In genomic region chr19:37337752-37338151, GRCm38 (mm10) we compare ENCODE assay signal across 8 mouse cellular contexts. TPM values are rescaled to one million over a fixed set of nuclear protein-coding genes. Genes with fewer than 3 reads are reported as not detected.
DNase-seq lines count a peak whose midpoint lies in the region; ATAC-seq and TF ChIP-seq lines count a peak whose summit lies in the region.

TSS of gene Ide (minus strand) at chr19:37337852.

- H3K4me3 ChIP-seq in lung, postnatal 0 days (ENCODE audit: low read depth, low read length) = no peak within 1 kb of the TSS
- no peak within 1 kb of the TSS for H3K4me3 ChIP-seq in embryonic facial prominence, embryonic 14.5 days (ENCODE audit: low read depth, low read length)
- H3K4me3 ChIP-seq in heart, embryonic 16.5 days (ENCODE audit: low read length) = no peak within 1 kb of the TSS
- no peak within 1 kb of the TSS for H3K4me3 ChIP-seq in neural tube, embryonic 13.5 days

- H3K27ac ChIP-seq in lung, postnatal 0 days (ENCODE audit: low read length) = no peak within 1 kb of the TSS
- no peak within 1 kb of the TSS for H3K27ac ChIP-seq in embryonic facial prominence, embryonic 14.5 days (replicated peaks; ENCODE audit: low read depth, low read length)
- no peak within 1 kb of the TSS for H3K27ac ChIP-seq in heart, embryonic 16.5 days (ENCODE audit: low read length)
- no peak within 1 kb of the TSS for H3K27ac ChIP-seq in neural tube, embryonic 13.5 days (replicated peaks)

- no peaks in the 10 kb centered on the region for H3K36me3 ChIP-seq in lung, postnatal 0 days (ENCODE audit: insufficient read depth, low read length)
- no peaks in the 10 kb centered on the region for H3K36me3 ChIP-seq in embryonic facial prominence, embryonic 14.5 days (ENCODE audit: control insufficient read depth, insufficient read depth, low read length)
- no peaks in the 10 kb centered on the region for H3K36me3 ChIP-seq in heart, embryonic 16.5 days (ENCODE audit: control insufficient read depth, insufficient read depth)
- H3K36me3 ChIP-seq in neural tube, embryonic 13.5 days = no peaks in the 10 kb centered on the region

- no peak within 1 kb of the TSS for H3K4me2 ChIP-seq in lung, postnatal 0 days (replicated peaks; ENCODE audit: low read depth, low read length)
- no peak within 1 kb of the TSS for H3K4me2 ChIP-seq in embryonic facial prominence, embryonic 14.5 days (ENCODE audit: low read depth, low read length)
- H3K4me2 ChIP-seq in heart, embryonic 16.5 days (ENCODE audit: low read depth, low read length) = no peak within 1 kb of the TSS
- no peak within 1 kb of the TSS for H3K4me2 ChIP-seq in neural tube, embryonic 13.5 days

- no peak for ATAC-seq in lung, postnatal 0 days
- ATAC-seq in embryonic facial prominence, embryonic 14.5 days (ENCODE audit: low read depth) = no peak
- no peak for ATAC-seq in heart, embryonic 16.5 days (replicated peaks; ENCODE audit: extremely low read depth, insufficient read depth, low FRiP score)
- no peak for ATAC-seq in neural tube, embryonic 13.5 days (ENCODE audit: low read depth)

- TF ChIP-seq EP300 in lung, postnatal 0 days (IDR thresholded peaks at IDR 0.05) = no peak

- no peak for TF ChIP-seq CTCF in lung, postnatal 0 days (IDR thresholded peaks at IDR 0.05)

- no peak within 1 kb of the TSS for H3K9ac ChIP-seq in lung, postnatal 0 days (replicated peaks; ENCODE audit: low read depth)
- H3K9ac ChIP-seq in embryonic facial prominence, embryonic 14.5 days (ENCODE audit: low read depth, low read length) = no peak within 1 kb of the TSS
- H3K9ac ChIP-seq in heart, embryonic 16.5 days (ENCODE audit: low read length) = no peak within 1 kb of the TSS
- H3K9ac ChIP-seq in neural tube, embryonic 13.5 days = no peak within 1 kb of the TSS

- WGBS in lung, postnatal 0 days = 67% methylated on average over 4 of the region's 4 CpGs
- WGBS in embryonic facial prominence, embryonic 14.5 days = 65% methylated on average over 4 of the region's 4 CpGs
- 59% methylated on average over 4 of the region's 4 CpGs for WGBS in heart, embryonic 16.5 days
- 81% methylated on average over 4 of the region's 4 CpGs for WGBS in neural tube, embryonic 13.5 days

- no peak for DNase-seq in lung, postnatal 0 days (ENCODE audit: low spot score)
- no peak for DNase-seq in lung, postnatal 14 days
- DNase-seq in embryonic facial prominence, embryonic 14.5 days (ENCODE audit: low spot score) = no peak
- no peak for DNase-seq in left cerebral cortex, postnatal 36 days (ENCODE audit: low spot score in 2 of 2)
- no peak for DNase-seq in T-cell, adult 2 months (ENCODE audit: low spot score)
- no peak for DNase-seq in embryo, embryonic 10 days (ENCODE audit: low spot score)

- H3K27me3 ChIP-seq in lung, postnatal 0 days (replicated peaks; ENCODE audit: insufficient read depth, low read length) = no peaks in the 10 kb centered on the region
- no peaks in the 10 kb centered on the region for H3K27me3 ChIP-seq in embryonic facial prominence, embryonic 14.5 days (replicated peaks; ENCODE audit: control insufficient read depth, insufficient read depth, low read length)
- no peaks in the 10 kb centered on the region for H3K27me3 ChIP-seq in heart, embryonic 16.5 days (ENCODE audit: control insufficient read depth, insufficient read depth, low read length)
- H3K27me3 ChIP-seq in neural tube, embryonic 13.5 days = no peaks in the 10 kb centered on the region

- intact Hi-C loops in left cerebral cortex, postnatal 36 days (cut with DNase I) = no loop called here

- no peaks in the 10 kb centered on the region for H3K4me1 ChIP-seq in lung, postnatal 0 days (ENCODE audit: insufficient read depth, low read depth, low read length)
- H3K4me1 ChIP-seq in embryonic facial prominence, embryonic 14.5 days (ENCODE audit: control insufficient read depth, insufficient read depth, low read length) = no peaks in the 10 kb centered on the region
- peaks cover 20% of the 10 kb centered on the region for H3K4me1 ChIP-seq in heart, embryonic 16.5 days (ENCODE audit: control insufficient read depth, insufficient read depth, low read length)
- H3K4me1 ChIP-seq in neural tube, embryonic 13.5 days (replicated peaks) = no peaks in the 10 kb centered on the region

- H3K9me3 ChIP-seq in lung, postnatal 0 days (ENCODE audit: low read length) = no peaks in the 10 kb centered on the region
- no peaks in the 10 kb centered on the region for H3K9me3 ChIP-seq in embryonic facial prominence, embryonic 14.5 days (ENCODE audit: control insufficient read depth, low read length)
- H3K9me3 ChIP-seq in heart, embryonic 16.5 days (replicated peaks; ENCODE audit: control insufficient read depth, low read length) = no peaks in the 10 kb centered on the region
- no peaks in the 10 kb centered on the region for H3K9me3 ChIP-seq in neural tube, embryonic 13.5 days

RNA-seq across cellular contexts. Expression of gene Ide, which starts in this region (rescaled TPM):
- 15.6 and 19.7 TPM in 2 replicates for polyA plus RNA-seq in lung, postnatal 0 days (2015; fragmentation: Nextera tagmentation; extraction: Ambion mirVana)
- 50.3 and 51.1 TPM in 2 replicates for polyA plus RNA-seq in embryonic facial prominence, embryonic 14.5 days (2014; fragmentation: Nextera tagmentation; extraction: Ambion mirVana)
- 81.9 and 85.6 TPM in 2 replicates for polyA plus RNA-seq in heart, embryonic 16.5 days (2015; fragmentation: Nextera tagmentation; extraction: Ambion mirVana)
- 10 to 100 TPM; 34.1 to 37.4 TPM for total RNA-seq in left cerebral cortex, postnatal 36 days (2021)
- 35.9 and 37.0 TPM in 2 replicates for polyA plus RNA-seq in neural tube, embryonic 13.5 days (2015; fragmentation: Nextera tagmentation; extraction: Ambion mirVana)
